Mouse (Mus musculus) forebrain, embryonic 14.5 days (tissue): Measurements from ENCODE around the gene Nbas. TPM values are rescaled to one million over a fixed set of nuclear protein-coding genes. Genes with fewer than 3 reads are reported as not detected.

Experiments used
- polyA plus RNA-seq: library from polyadenylated mRNA; unstranded; fragments of >200 nt; fragmentation: Nextera tagmentation; extraction: Ambion mirVana; gene quantifications from 2 replicates; pipeline ENCODE4 v1.2.1, GENCODE M21; 2014

Gene Nbas
- polyA plus RNA-seq, 1 experiment from 2014 or later = 11.8 TPM

Other genes starting within 250 kb of the Nbas start
- gene Ddx1, start 19.9 kb upstream of the Nbas start, polyA plus RNA-seq = 176 and 181 TPM in 2 replicates